Mouse (Mus musculus): Measurements from ENCODE around the gene Surf1.
"Not testable (repeated sequence)": the region's sequence is repeated elsewhere in the genome, so short reads cannot be mapped to it uniquely, and the experiment has no call there.

Gene Surf1

GRCm38 (mm10) chr2:26885541-26885940, 30.8 kb downstream of the Surf1 start:
- DNase-seq: not testable (repeated sequence)

- DNase-seq: no peak
These were observed 37.8 kb downstream of the Surf1 start for GRCm38 (mm10) chr2:26878571-26878970.

DNA sequence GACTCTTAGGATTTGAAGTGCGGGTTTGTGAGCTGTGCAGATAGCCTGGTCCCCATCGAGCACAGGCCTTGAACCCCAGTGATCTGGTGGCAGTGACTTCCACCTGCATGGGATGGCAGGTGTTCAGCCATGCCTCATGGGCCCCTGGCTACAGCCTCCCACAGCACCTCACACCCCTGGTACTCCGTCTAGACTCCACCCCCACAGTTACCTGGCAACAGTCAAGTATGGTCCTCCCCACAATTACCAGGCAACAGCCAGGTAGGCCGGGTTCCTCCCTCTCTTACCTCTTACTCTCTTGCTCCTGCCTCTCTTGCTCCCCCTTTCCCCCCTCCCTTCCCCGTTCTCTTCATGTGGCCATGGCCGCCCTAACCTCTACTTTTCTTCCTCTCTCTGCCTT, 45.7 kb downstream of the Surf1 start:
- DNase-seq: no peak

GRCm38 (mm10) chr2:26864879-26865278, 51.5 kb downstream of the Surf1 start, which contains the start of gene Abo:
Gene Abo, minus strand, starts transcription at chr2:26864979.
- no peak for DNase-seq
